Mouse (Mus musculus) kidney, adult 2 months (tissue): ENCODE results near the gene Tmem240.

Experiments
- CTCF ChIP-seq: fragments of 200-500 bp; conservative IDR thresholded peaks from 2 replicates; pipeline ENCODE4 v1.5.1; 2011; ENCODE audit warnings: low read depth, mild to moderate bottlenecking, control low read depth, low read length, moderate library complexity, mixed read lengths; ENCODE audit not compliant: insufficient read depth, insufficient read length
- POLR2A ChIP-seq: fragments of 200-500 bp; IDR thresholded peaks from one replicate; pipeline ENCODE4 v1.6.1; 2011; ENCODE audit warnings: low read depth, low read length, control low read depth

DNA sequence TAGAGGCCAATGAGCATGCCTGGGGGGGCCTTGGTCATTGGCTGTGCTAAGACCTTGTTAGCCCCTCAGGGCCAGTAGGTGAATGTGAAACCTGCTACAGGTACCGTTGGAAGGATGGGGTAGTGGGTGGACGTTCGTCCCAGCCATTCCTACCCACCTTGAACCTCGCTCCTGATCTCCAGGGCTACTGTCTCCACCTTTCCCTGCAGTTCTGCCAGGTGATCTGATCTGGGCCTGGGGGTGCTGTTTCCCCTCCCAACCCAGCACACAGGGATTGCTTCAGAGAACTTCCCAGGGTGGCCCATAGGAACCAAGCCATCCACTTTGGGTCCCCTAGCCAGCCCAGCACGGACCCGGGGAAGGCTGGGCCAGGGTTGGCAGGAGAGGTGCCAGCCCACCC lies 4.6 kb downstream of the Tmem240 start:
- TF ChIP-seq POLR2A (no peak), CTCF (no peak)
